Mouse (Mus musculus) intestine, embryonic 15.5 days (tissue): ENCODE measurements around the gene Ctla2a. TPM values are rescaled to one million over a fixed set of nuclear protein-coding genes. Genes with fewer than 3 reads are reported as not detected.
"Not testable (repeated sequence)": the region's sequence is repeated elsewhere in the genome, so short reads cannot be mapped to it uniquely, and the experiment has no call there.

Source experiments
- ATAC-seq: fragments of 200-750 bp; cut with Nextera tagmentation; 2 replicates; pipeline ENCODE4 v1.8.0; 2017; ENCODE audit warnings: moderate TSS enrichment, moderate library complexity
- H3K27ac ChIP-seq: fragments of 300-500 bp; sonication (generic); 2 replicates; pipeline ENCODE4 v1.5.1; 2015; ENCODE audit warnings: mild to moderate bottlenecking, inconsistent platforms
- H3K27me3 ChIP-seq: fragments of 300-500 bp; sonication (generic); replicated peaks from 2 replicates; pipeline ENCODE4 v1.6.1; 2015; ENCODE audit warnings: inconsistent platforms
- H3K36me3 ChIP-seq: fragments of 300-500 bp; sonication (generic); 2 replicates; pipeline ENCODE4 v1.6.1; 2015; ENCODE audit warnings: inconsistent platforms
- H3K4me1 ChIP-seq: fragments of 300-500 bp; sonication (generic); replicated peaks from 2 replicates; pipeline ENCODE4 v1.6.1; 2015; ENCODE audit warnings: inconsistent platforms
- H3K4me2 ChIP-seq: fragments of 300-500 bp; sonication (generic); replicated peaks from 2 replicates; pipeline ENCODE4 v1.6.1; 2015; ENCODE audit warnings: mild to moderate bottlenecking, inconsistent platforms
- H3K4me3 ChIP-seq: fragments of 300-500 bp; sonication (generic); replicated peaks from 2 replicates; pipeline ENCODE4 v1.5.1; 2015; ENCODE audit warnings: inconsistent platforms
- H3K9ac ChIP-seq: fragments of 300-500 bp; sonication (generic); 2 replicates; pipeline ENCODE4 v1.6.1; 2015; ENCODE audit warnings: inconsistent platforms
- H3K9me3 ChIP-seq: fragments of 300-500 bp; sonication (generic); 2 replicates; pipeline ENCODE4 v1.6.1; 2016; ENCODE audit warnings: inconsistent platforms
- WGBS: fragments of 180-500 bp; shearing (Covaris S2); methylation state at CpG from one replicate; pipeline ENCODE4 v1.1.7; 2015; 5-methylcytosine and 5-hydroxymethylcytosine counted together
- polyA plus RNA-seq: library from polyadenylated mRNA; unstranded; fragments of >200 nt; fragmentation: Nextera tagmentation; extraction: Ambion mirVana; gene quantifications from 2 replicates; pipeline ENCODE4 v1.2.1, GENCODE M21; 2015

Gene Ctla2a
- 26.9 and 28.6 TPM in 2 replicates for polyA plus RNA-seq

DNA sequence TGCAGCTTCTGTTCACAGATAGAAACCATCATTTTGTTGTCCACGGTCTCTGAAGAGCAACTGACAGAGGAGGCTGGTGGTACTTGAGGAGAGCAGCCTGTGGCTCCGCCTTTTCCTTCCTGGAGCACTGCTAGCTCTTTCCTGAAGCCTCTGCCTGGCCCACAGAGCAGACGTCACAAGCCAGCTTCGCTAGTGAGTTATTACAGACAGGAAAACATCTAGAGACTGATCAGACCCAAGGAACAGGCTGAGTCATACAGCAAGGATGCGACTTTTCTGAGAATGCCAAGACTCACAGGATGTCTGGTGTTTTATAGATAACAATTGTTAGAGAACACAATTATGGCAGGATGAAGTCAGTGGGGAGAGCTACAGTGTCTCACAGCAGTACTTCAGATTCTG, at the start of gene Ctla2a, which contains the start of gene Gm49391:
Gene Ctla2a, minus strand, starts transcription at position 126 of the 402 bp plus-strand sequence.
Gene Gm49391, minus strand, starts transcription at position 72 of the 402 bp plus-strand sequence.
- 62% methylated on average over 5 of the region's 5 CpGs for WGBS
- H3K36me3 ChIP-seq = no peaks in the 10 kb centered on the region
- H3K4me2 ChIP-seq = no peak within 1 kb of the TSS
- H3K27me3 ChIP-seq = no peaks in the 10 kb centered on the region
- H3K4me3 ChIP-seq = no peak within 1 kb of the TSS
- H3K9ac ChIP-seq = no peak within 1 kb of the TSS
- no peak within 1 kb of the TSS for H3K27ac ChIP-seq
- H3K9me3 ChIP-seq = no peaks in the 10 kb centered on the region
- ATAC-seq = 0 out of 2 replicates have a peak, but pooled peaks have one; percentile 43
- H3K4me1 ChIP-seq = no peaks in the 10 kb centered on the region

DNA sequence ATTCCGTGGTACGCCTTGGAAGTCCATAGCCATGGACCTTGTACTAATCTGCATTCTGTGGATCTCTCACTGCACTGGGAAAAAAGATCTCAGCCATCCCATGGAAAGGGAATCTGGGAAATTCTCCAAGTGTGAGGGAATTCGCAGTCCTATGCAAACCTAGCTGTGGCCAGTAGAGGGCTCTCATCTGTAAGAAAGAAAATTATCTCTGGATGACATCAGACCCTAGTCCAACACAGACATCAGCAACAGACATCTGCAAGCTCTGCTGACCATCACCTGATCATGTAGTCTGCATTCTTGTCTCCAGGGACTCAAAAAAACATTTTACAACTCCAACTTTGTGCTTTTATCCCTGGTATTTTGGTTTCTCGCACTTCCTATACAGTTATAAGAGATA, 35.9 kb upstream of the Ctla2a start:
- H3K36me3 ChIP-seq, ATAC-seq, H3K4me3 ChIP-seq, H3K9ac ChIP-seq, H3K4me2 ChIP-seq, H3K4me1 ChIP-seq, H3K27ac ChIP-seq, H3K9me3 ChIP-seq, H3K27me3 ChIP-seq: not testable (repeated sequence)
- 72% methylated on average over 4 of the region's 4 CpGs for WGBS

- H3K4me3 ChIP-seq, H3K27me3 ChIP-seq, H3K36me3 ChIP-seq, H3K9ac ChIP-seq, H3K27ac ChIP-seq, ATAC-seq, H3K4me1 ChIP-seq, H3K4me2 ChIP-seq, H3K9me3 ChIP-seq: not testable (repeated sequence)
- WGBS = 46% methylated on average over 4 of the region's 5 CpGs
These were observed 27.6 kb upstream of the Ctla2a start for GRCm38 (mm10) chr13:60963985-60964384.

- Histone ChIP-seq H3K27me3 (no peaks in the 10 kb centered on the region), H3K9ac (no peak overlapping the region), H3K4me1 (no peaks in the 10 kb centered on the region), H3K9me3 (no peaks in the 10 kb centered on the region), H3K4me3 (no peak overlapping the region), H3K4me2 (no peak overlapping the region), H3K36me3 (no peaks in the 10 kb centered on the region), H3K27ac (no peak overlapping the region)
- WGBS = 63% methylated on average over 5 of the region's 5 CpGs
- no peak for ATAC-seq
These were observed 25.3 kb upstream of the Ctla2a start for GRCm38 (mm10) chr13:60961706-60962105.

GRCm38 (mm10) chr13:60941884-60942283, 5.5 kb upstream of the Ctla2a start, which contains the start of gene Tpbpa:
TSS of gene Tpbpa (minus strand) at chr13:60941984.
- H3K4me3 ChIP-seq, H3K27ac ChIP-seq, H3K4me2 ChIP-seq, H3K36me3 ChIP-seq, H3K9ac ChIP-seq, H3K4me1 ChIP-seq, H3K27me3 ChIP-seq, ATAC-seq, H3K9me3 ChIP-seq: not testable (repeated sequence)
- WGBS = 75% methylated on average over 3 of the region's 3 CpGs

DNA sequence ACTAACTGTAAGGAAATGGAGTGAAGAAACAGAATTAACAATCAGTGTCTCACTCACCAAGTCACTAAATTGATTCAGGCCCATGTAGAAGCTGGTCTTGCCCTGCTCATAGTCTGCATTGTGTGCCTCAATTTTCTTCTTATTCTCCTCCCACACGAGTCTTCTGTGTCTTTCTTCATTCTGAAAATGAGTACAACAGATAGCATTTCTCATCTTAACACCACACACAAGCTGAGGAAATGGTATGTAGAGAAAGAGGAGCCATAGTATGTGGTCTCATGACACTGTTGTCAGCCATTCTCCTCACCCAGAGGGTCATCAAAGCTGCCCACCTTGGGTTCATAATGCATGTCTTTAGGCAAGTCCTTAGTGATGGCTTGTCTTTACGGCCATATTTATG, 935 bp downstream of the Ctla2a start, which contains the start of gene Gm49393:
Gene Gm49393, minus strand, starts transcription at position 101 of the 400 bp plus-strand sequence.
- WGBS = 68% methylated on average over 2 of the region's 2 CpGs
- H3K36me3 ChIP-seq, H3K9ac ChIP-seq, H3K4me1 ChIP-seq, H3K4me3 ChIP-seq, ATAC-seq, H3K9me3 ChIP-seq, H3K27me3 ChIP-seq, H3K4me2 ChIP-seq, H3K27ac ChIP-seq: not testable (repeated sequence)

DNA sequence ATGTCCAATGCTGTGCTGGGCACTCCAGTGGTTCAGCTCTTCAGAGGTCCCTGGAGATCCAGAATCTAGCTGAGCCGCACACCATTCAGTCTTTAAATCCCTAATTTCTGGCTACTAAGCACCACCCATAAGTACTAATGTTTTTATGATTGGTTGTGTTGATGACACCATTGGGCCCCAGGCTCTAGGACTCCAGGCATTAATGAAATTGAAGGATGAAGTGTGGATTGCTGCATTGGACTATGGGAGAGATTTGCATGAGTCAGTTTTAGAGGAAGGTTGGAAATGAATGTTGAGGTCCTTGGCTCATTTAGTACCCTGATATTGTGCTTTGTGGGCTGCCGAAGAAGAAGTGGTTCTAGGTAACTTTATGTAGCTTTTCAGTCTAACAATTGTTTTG, 31.6 kb downstream of the Ctla2a start, which contains the start of gene Tpbpb:
Gene Tpbpb, minus strand, starts transcription at position 101 of the 400 bp plus-strand sequence.
- not testable (repeated sequence) for H3K36me3 ChIP-seq, H3K27ac ChIP-seq, H3K27me3 ChIP-seq, ATAC-seq, H3K4me3 ChIP-seq, H3K4me1 ChIP-seq, H3K9ac ChIP-seq, H3K9me3 ChIP-seq, H3K4me2 ChIP-seq
- WGBS = 83% methylated on average over 2 of the region's 2 CpGs

DNA sequence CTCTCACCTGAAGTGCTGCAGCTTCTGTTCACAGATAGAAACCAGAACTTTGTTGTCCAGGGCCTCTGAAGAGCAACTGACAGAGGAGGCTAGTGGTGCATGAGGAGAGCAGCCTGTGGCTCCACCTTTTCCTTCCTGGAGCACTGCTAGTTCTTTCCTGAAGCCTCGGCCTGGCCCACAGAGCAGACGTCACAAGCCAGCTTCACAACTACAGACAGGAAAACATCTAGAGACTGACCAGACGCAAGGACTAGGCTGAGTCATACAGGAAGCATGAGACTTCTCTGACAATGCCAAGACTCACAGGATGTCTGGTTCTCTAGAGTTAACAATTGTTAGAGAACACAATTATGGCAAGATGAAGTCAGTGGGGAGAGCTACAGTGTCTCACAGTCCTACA, 39.1 kb downstream of the Ctla2a start, which contains the start of gene Ctla2b:
Gene Ctla2b, minus strand, starts transcription at position 120 of the 400 bp plus-strand sequence.
- 37% methylated on average over 3 of the region's 3 CpGs for WGBS
- Histone ChIP-seq H3K9me3 (no peaks in the 10 kb centered on the region), H3K36me3 (no peaks in the 10 kb centered on the region), H3K27ac (no peak within 1 kb of the TSS), H3K4me1 (no peaks in the 10 kb centered on the region), H3K4me2 (no peak within 1 kb of the TSS), H3K27me3 (no peaks in the 10 kb centered on the region), H3K9ac (no peak within 1 kb of the TSS), H3K4me3 (no peak within 1 kb of the TSS)
- ATAC-seq = peak; percentile 67; the same call in 1 of the 2 replicates

GRCm38 (mm10) chr13:60896794-60897193, 39.6 kb downstream of the Ctla2a start, which contains the start of gene Gm49392:
TSS of gene Gm49392 (minus strand) at chr13:60896894.
- not testable (repeated sequence) for H3K27ac ChIP-seq, H3K27me3 ChIP-seq, H3K9me3 ChIP-seq, H3K4me2 ChIP-seq, H3K36me3 ChIP-seq, H3K9ac ChIP-seq, H3K4me1 ChIP-seq, ATAC-seq, H3K4me3 ChIP-seq
- WGBS = 91% methylated on average over 7 of the region's 8 CpGs

GRCm38 (mm10) chr13:60895406-60896160, 40.8 kb downstream of the Ctla2a start:
- ATAC-seq = no peak
- no peaks in the 10 kb centered on the region for H3K36me3 ChIP-seq
- H3K27ac ChIP-seq = no peak overlapping the region
- H3K4me3 ChIP-seq = no peak overlapping the region
- H3K27me3 ChIP-seq = no peaks in the 10 kb centered on the region
- H3K4me2 ChIP-seq = no peak overlapping the region
- H3K9me3 ChIP-seq = no peaks in the 10 kb centered on the region
- no peak overlapping the region for H3K9ac ChIP-seq
- H3K4me1 ChIP-seq = no peaks in the 10 kb centered on the region

- H3K9me3 ChIP-seq = no peaks in the 10 kb centered on the region
- no peak overlapping the region for H3K4me3 ChIP-seq
- H3K27me3 ChIP-seq = no peaks in the 10 kb centered on the region
- 91% methylated on average over 1 of the region's 1 CpGs for WGBS
- H3K27ac ChIP-seq = no peak overlapping the region
- H3K4me2 ChIP-seq = no peak overlapping the region
- H3K9ac ChIP-seq = no peak overlapping the region
- no peaks in the 10 kb centered on the region for H3K4me1 ChIP-seq
- H3K36me3 ChIP-seq = no peaks in the 10 kb centered on the region
- ATAC-seq = no peak
These were observed 44.1 kb downstream of the Ctla2a start for GRCm38 (mm10) chr13:60892301-60892700.
